Mouse (Mus musculus) heart, postnatal 0 days (tissue): ENCODE measurements at regions not wholly inside any gene's neighbourhood (a gene's known extent, or its start where the extent isn't known, plus 50 kb on each side); places are given as distances from the start of the nearest gene placed in this dataset.

Experiments
- CTCF ChIP-seq: IDR thresholded peaks from 2 replicates; pipeline ENCODE4 v1.5.1; 2016; ENCODE audit warnings: antibody characterized with exemption, control low read depth, low read depth
- EP300 ChIP-seq: IDR thresholded peaks from 2 replicates; pipeline ENCODE4 v1.6.1; 2016; ENCODE audit warnings: antibody characterized with exemption, low read depth

DNA sequence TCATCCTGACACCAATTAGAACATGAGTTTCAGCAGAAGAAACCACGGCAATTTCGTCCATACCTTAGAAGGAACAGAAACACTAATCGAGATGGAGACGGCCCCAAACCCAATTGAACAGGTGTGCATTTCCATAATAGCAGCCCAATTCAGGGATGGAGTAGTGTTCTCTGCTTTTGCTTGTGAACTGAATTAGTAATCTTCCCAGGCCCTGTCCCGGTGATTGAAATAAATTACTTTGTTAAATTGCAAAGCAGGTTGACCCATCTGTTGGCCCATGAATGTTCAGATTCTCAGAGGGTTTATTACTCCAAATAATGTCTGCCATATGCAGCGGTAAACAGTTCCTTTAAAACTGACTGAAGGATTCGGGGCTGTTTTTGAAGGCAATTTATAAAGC, 388.5 kb upstream of the Nfe2l3 start:
- TF ChIP-seq CTCF (no peak), EP300 (no peak)
